In genomic region chr9:108347540-108348289, GRCm38 (mm10) we compare ENCODE assay signal across 8 mouse cellular contexts. TPM values are rescaled to one million over a fixed set of nuclear protein-coding genes. Genes with fewer than 3 reads are reported as not detected.
A peak's percentile ranks its signal among the peaks of the same experiment; 100 is the strongest.
DNase-seq lines count a peak whose midpoint lies in the region; ATAC-seq lines count a peak whose summit lies in the region.

Gene Usp4, plus strand, starts transcription at chr9:108347853.

- peak; percentile 94 for ATAC-seq in intestine, embryonic 16.5 days

- under 1% methylated on average over 75 of the region's 75 CpGs for WGBS in intestine, embryonic 16.5 days

- H3K4me1 ChIP-seq in intestine, embryonic 16.5 days (ENCODE audit: control insufficient read depth, insufficient read depth, low read length): peaks cover 22% of the 10 kb centered on the region

- peak; percentile 93 for DNase-seq in adrenal gland, postnatal 10 days
- DNase-seq in embryo, embryonic 9.5 days (ENCODE audit: extremely low spot score): peak; percentile 91
- peak; percentile 84 to 93 for DNase-seq in gastrocnemius, postnatal 4 days (ENCODE audit: low spot score in 2 of 2)
- DNase-seq in left cerebral cortex, postnatal 25 days (ENCODE audit: low spot score in 2 of 2): peak; percentile 90 to 92
- DNase-seq in mesoderm, embryonic 11.5 days (ENCODE audit: low read depth, low spot score): peak; percentile 93
- peak; percentile 89 for DNase-seq in right cerebral cortex, postnatal 25 days
- DNase-seq in urinary bladder, postnatal 36 days (ENCODE audit: low spot score in 2 of 2): peak; percentile 83 to 85

- intact Hi-C loops in left cerebral cortex, postnatal 25 days (cut with DNase I): loop anchor here (1.0 kb wide), 1 partner anchor 41 kb away; the partner anchor contains the start of genes Rhoa and Tcta

- H3K4me3 ChIP-seq in intestine, embryonic 16.5 days (ENCODE audit: low read length): peak within 1 kb of the TSS; percentile 90

- peaks cover 12% of the 10 kb centered on the region for H3K36me3 ChIP-seq in intestine, embryonic 16.5 days (ENCODE audit: control insufficient read depth, insufficient read depth, low read length)

- H3K27ac ChIP-seq in intestine, embryonic 16.5 days (ENCODE audit: low read length): peak within 1 kb of the TSS; percentile 91

- H3K27me3 ChIP-seq in intestine, embryonic 16.5 days (replicated peaks; ENCODE audit: control insufficient read depth, insufficient read depth, low read length): no peaks in the 10 kb centered on the region

- peak within 1 kb of the TSS; percentile 92 for H3K9ac ChIP-seq in intestine, embryonic 16.5 days (ENCODE audit: low read depth, low read length)

- peak within 1 kb of the TSS; percentile 86 for H3K4me2 ChIP-seq in intestine, embryonic 16.5 days (ENCODE audit: low read depth, low read length)

- no peaks in the 10 kb centered on the region for H3K9me3 ChIP-seq in intestine, embryonic 16.5 days (ENCODE audit: control insufficient read depth, low read length)

RNA-seq across cellular contexts. Expression of gene Usp4, which starts in this region (rescaled TPM):
- total RNA-seq in adrenal gland, postnatal 10 days (2021): 100 to 1,000 TPM; 101 to 111 TPM
- 10 to 100 TPM; 77.2 to 93.2 TPM for total RNA-seq in gastrocnemius, postnatal 4 days (2021)
- polyA plus RNA-seq in intestine, embryonic 16.5 days (2015; fragmentation: Nextera tagmentation; extraction: Ambion mirVana): 84.4 and 92.1 TPM in 2 replicates
- total RNA-seq in left cerebral cortex, postnatal 25 days (2021): 100 to 1,000 TPM; 117 TPM

Comparison
In these comparisons a context has a peak if more than half of its experiments do, and no peak if none do; other contexts are left out.
1. Peak in every context shown above with its lines: DNase-seq, ATAC-seq, H3K4me3 ChIP-seq and H3K27ac ChIP-seq.